Mouse (Mus musculus): ENCODE data around the gene Slc25a16.

- TF ChIP-seq POLR2A (IDR thresholded peaks at IDR 0.05; ENCODE audit: borderline replicate concordance, extremely low read depth, low read depth, low read length), result no peak
- TF ChIP-seq CTCF (IDR thresholded peaks at IDR 0.05; ENCODE audit: insufficient read depth, low read length), result no peak
These were observed 24.6 kb downstream of the Slc25a16 start for GRCm38 (mm10) chr10:62944975-62945580.

Data from lung, adult 2 months (tissue).